Mouse (Mus musculus) liver, adult 2 months (tissue): ENCODE measurements around the gene Nop2. TPM values are rescaled to one million over a fixed set of nuclear protein-coding genes. Genes with fewer than 3 reads are reported as not detected.

Source experiments
- DNase-seq: peaks from one replicate; pipeline ENCODE4 v3.0.0-alpha.2; 2011; ENCODE audit warnings: low read depth, low spot score; ENCODE audit errors: extremely low read depth
- H3K27ac ChIP-seq: fragments of 200-500 bp; replicated peaks from 2 replicates; pipeline ENCODE4 v1.5.1; 2012; ENCODE audit warnings: low read depth, mild to moderate bottlenecking, control low read depth, inconsistent platforms, low read length; ENCODE audit not compliant: insufficient read depth
- H3K27me3 ChIP-seq: fragments of 200-500 bp; 2 replicates; pipeline ENCODE4 v1.6.1; 2012; ENCODE audit warnings: mild to moderate bottlenecking, moderate library complexity, low read length, inconsistent platforms; ENCODE audit not compliant: control insufficient read depth, insufficient read depth
- H3K36me3 ChIP-seq: fragments of 200-500 bp; 2 replicates; pipeline ENCODE4 v1.6.1; 2012; ENCODE audit warnings: low read length, inconsistent platforms; ENCODE audit not compliant: control insufficient read depth, insufficient read depth
- H3K4me1 ChIP-seq: fragments of 200-500 bp; 2 replicates; pipeline ENCODE4 v1.6.1; 2011; ENCODE audit warnings: low read length; ENCODE audit not compliant: control insufficient read depth, insufficient read depth
- H3K4me3 ChIP-seq: fragments of 200-500 bp; 2 replicates; pipeline ENCODE4 v1.5.1; 2011; ENCODE audit warnings: low read depth, mild to moderate bottlenecking, control low read depth, low read length, moderate library complexity; ENCODE audit not compliant: insufficient read depth
- H3K79me2 ChIP-seq: fragments of 200-500 bp; 2 replicates; pipeline ENCODE4 v1.6.1; 2012; ENCODE audit warnings: inconsistent platforms, mild to moderate bottlenecking, low read length, moderate library complexity; ENCODE audit not compliant: control insufficient read depth, insufficient read depth
- H3K9ac ChIP-seq: fragments of 200-500 bp; 2 replicates; pipeline ENCODE4 v1.6.1; 2012; ENCODE audit warnings: low read depth, mild to moderate bottlenecking, control low read depth, inconsistent platforms, low read length
- CTCF ChIP-seq: fragments of 200-500 bp; IDR thresholded peaks from 2 replicates; pipeline ENCODE4 v1.5.1; 2011; ENCODE audit warnings: low read depth, low read length, control low read depth
- POLR2A ChIP-seq: fragments of 200-500 bp; IDR thresholded peaks from 2 replicates; pipeline ENCODE4 v1.6.1; 2011; ENCODE audit warnings: low read length, control low read depth; ENCODE audit not compliant: insufficient read depth; ENCODE audit errors: extremely low read depth
- WGBS: fragments of 180-500 bp; shearing (Covaris S2); methylation state at CpG from one replicate; pipeline ENCODE4 v1.1.7; 2018; 5-methylcytosine and 5-hydroxymethylcytosine counted together
- polyA plus RNA-seq: library from polyadenylated mRNA; depleted of rRNA; stranded (reverse); fragments of >200 nt; gene quantifications from 2 replicates; pipeline ENCODE4 v1.2.3, GENCODE M21; 2012
- total RNA-seq: library from RNA; depleted of rRNA; stranded (reverse); fragments of >200 nt; gene quantifications from 2 replicates; pipeline ENCODE4 v1.2.3, GENCODE M21; 2014

Gene Nop2
- total and polyA plus RNA-seq, 2 experiments = 8.2 to 11.0 TPM

GRCm38 (mm10) chr6:125152212-125153017, 20.7 kb downstream of the Nop2 start:
- no peak overlapping the region for H3K4me3 ChIP-seq

GRCm38 (mm10) chr6:125153018-125153389, 21.3 kb downstream of the Nop2 start:
- Histone ChIP-seq H3K9ac (no peak overlapping the region), H3K4me3 (no peak overlapping the region), H3K4me1 (peaks cover 5% of the 10 kb centered on the region), H3K79me2 (no peaks in the 10 kb centered on the region; the same call in 1 of the 2 replicates), H3K36me3 (no peaks in the 10 kb centered on the region), H3K27ac (no peak overlapping the region), H3K27me3 (no peaks in the 10 kb centered on the region)
- no peak for TF ChIP-seq CTCF
- no peak for TF ChIP-seq POLR2A
- DNase-seq = no peak
- 96% methylated on average over 5 of the region's 5 CpGs for WGBS

More at GRCm38 (mm10) chr6:125152212-125153017, 20.7 kb downstream of the Nop2 start:
- Histone ChIP-seq H3K79me2 (peaks cover 2% of the 10 kb centered on the region; the same call in 1 of the 2 replicates), H3K27ac (no peak overlapping the region), H3K4me1 (peaks cover 6% of the 10 kb centered on the region), H3K27me3 (no peaks in the 10 kb centered on the region), H3K36me3 (no peaks in the 10 kb centered on the region), H3K9ac (no peak overlapping the region)
- WGBS = 87% methylated on average over 22 of the region's 22 CpGs
- TF ChIP-seq CTCF (no peak), POLR2A (no peak)
- DNase-seq = no peak

GRCm38 (mm10) chr6:125153682-125154081, 22.0 kb downstream of the Nop2 start:
- H3K4me1 ChIP-seq = peaks cover 4% of the 10 kb centered on the region
- H3K27me3 ChIP-seq = no peaks in the 10 kb centered on the region
- 81% methylated on average over 4 of the region's 4 CpGs for WGBS
- no peak for DNase-seq
- H3K27ac ChIP-seq = no peak overlapping the region
- H3K4me3 ChIP-seq = no peak overlapping the region
- no peak overlapping the region for H3K9ac ChIP-seq
- H3K79me2 ChIP-seq = no peaks in the 10 kb centered on the region; the same call in 1 of the 2 replicates
- no peaks in the 10 kb centered on the region for H3K36me3 ChIP-seq
- no peak for TF ChIP-seq POLR2A
- TF ChIP-seq CTCF = no peak

GRCm38 (mm10) chr6:125154550-125154949, 22.8 kb downstream of the Nop2 start:
- no peak overlapping the region for H3K27ac ChIP-seq
- H3K27me3 ChIP-seq = no peaks in the 10 kb centered on the region
- peak; percentile 48 for DNase-seq
- H3K79me2 ChIP-seq = no peaks in the 10 kb centered on the region; the same call in 1 of the 2 replicates
- no peak overlapping the region for H3K9ac ChIP-seq
- TF ChIP-seq CTCF (peak; percentile 51; the same call in 1 of the 2 replicates), POLR2A (no peak)
- H3K4me1 ChIP-seq = no peaks in the 10 kb centered on the region
- no peaks in the 10 kb centered on the region for H3K36me3 ChIP-seq
- H3K4me3 ChIP-seq = no peak overlapping the region

- TF ChIP-seq POLR2A = no peak
- no peak for TF ChIP-seq CTCF
- H3K79me2 ChIP-seq = no peaks in the 10 kb centered on the region; the same call in 1 of the 2 replicates
- no peaks in the 10 kb centered on the region for H3K36me3 ChIP-seq
- no peak overlapping the region for H3K27ac ChIP-seq
- H3K27me3 ChIP-seq = no peaks in the 10 kb centered on the region
- H3K4me1 ChIP-seq = no peaks in the 10 kb centered on the region
- DNase-seq = no peak
- H3K9ac ChIP-seq = no peak overlapping the region
- WGBS = 93% methylated on average over 8 of the region's 8 CpGs
- no peak overlapping the region for H3K4me3 ChIP-seq
These were observed 23.6 kb downstream of the Nop2 start for GRCm38 (mm10) chr6:125155262-125155661.

GRCm38 (mm10) chr6:125156491-125156890, 24.8 kb downstream of the Nop2 start:
- Histone ChIP-seq H3K27me3 (no peaks in the 10 kb centered on the region), H3K36me3 (no peaks in the 10 kb centered on the region), H3K79me2 (no peaks in the 10 kb centered on the region; the same call in 1 of the 2 replicates), H3K27ac (no peak overlapping the region), H3K9ac (no peak overlapping the region), H3K4me3 (no peak overlapping the region), H3K4me1 (no peaks in the 10 kb centered on the region)
- WGBS = 39% methylated on average over 3 of the region's 3 CpGs
- peak; percentile 40 for DNase-seq
- no peak for TF ChIP-seq CTCF
- no peak for TF ChIP-seq POLR2A
